Mouse (Mus musculus) hindbrain, embryonic 15.5 days (tissue): ENCODE data around the gene Isyna1. TPM values are rescaled to one million over a fixed set of nuclear protein-coding genes. Genes with fewer than 3 reads are reported as not detected.

ENCODE experiments used
- polyA plus RNA-seq: library from polyadenylated mRNA; unstranded; fragments of >200 nt; fragmentation: Nextera tagmentation; extraction: Ambion mirVana; gene quantifications from 2 replicates; pipeline ENCODE4 v1.2.1, GENCODE M21; 2015

Gene Isyna1
- polyA plus RNA-seq, 1 experiment from 2014 or later = 152 TPM

Other genes with a start within 250 kb of the Isyna1 start
- 14.5 and 15.1 TPM in 2 replicates for gene Upf1, start 241.1 kb upstream of the Isyna1 start, polyA plus RNA-seq
- gene Comp, start 220.8 kb upstream of the Isyna1 start, polyA plus RNA-seq = 0.27 and 0.47 TPM in 2 replicates
- gene Crtc1, start 154.8 kb upstream of the Isyna1 start, polyA plus RNA-seq = 46.1 and 57.4 TPM in 2 replicates
- gene Klhl26, start 117.4 kb upstream of the Isyna1 start, polyA plus RNA-seq = 29.5 and 33.6 TPM in 2 replicates
- 133 and 145 TPM in 2 replicates for gene Tmem59l, start 107.0 kb upstream of the Isyna1 start, polyA plus RNA-seq
- 7.0 and 8.6 TPM in 2 replicates for gene Crlf1, start 101.2 kb upstream of the Isyna1 start, polyA plus RNA-seq
- 161 and 177 TPM in 2 replicates for gene Rex1bd, start 87.6 kb upstream of the Isyna1 start, polyA plus RNA-seq
- 652 and 684 TPM in 2 replicates for gene Uba52, start 83.6 kb upstream of the Isyna1 start, polyA plus RNA-seq
- 393 and 420 TPM in 2 replicates for gene Fkbp8, start 66.6 kb upstream of the Isyna1 start, polyA plus RNA-seq
- 48.5 and 49.0 TPM in 2 replicates for gene Kxd1, start 66.4 kb upstream of the Isyna1 start, polyA plus RNA-seq
- 15.1 and 20.9 TPM in 2 replicates for gene Ell, start 54.9 kb upstream of the Isyna1 start, polyA plus RNA-seq
- gene Ssbp4, start 14.5 kb downstream of the Isyna1 start, polyA plus RNA-seq = 150 and 172 TPM in 2 replicates
- gene Lrrc25, start 21.8 kb downstream of the Isyna1 start, polyA plus RNA-seq = 1.1 and 2.2 TPM in 2 replicates
- gene Gdf15, start 38.1 kb downstream of the Isyna1 start, polyA plus RNA-seq = 0.25 and 0.30 TPM in 2 replicates
- 76.5 and 77.8 TPM in 2 replicates for gene Pgpep1, start 66.0 kb downstream of the Isyna1 start, polyA plus RNA-seq
- gene Lsm4, start 78.9 kb downstream of the Isyna1 start, polyA plus RNA-seq = 192 and 193 TPM in 2 replicates
- gene Jund, start 104.6 kb downstream of the Isyna1 start, polyA plus RNA-seq = 98.4 and 105 TPM in 2 replicates
- gene Iqcn, start 109.1 kb downstream of the Isyna1 start, polyA plus RNA-seq = 0.09 TPM in 2 replicates
- gene Gm3336, start 124.2 kb downstream of the Isyna1 start, polyA plus RNA-seq = not detected in 2 replicates
- gene Pde4c, start 129.3 kb downstream of the Isyna1 start, polyA plus RNA-seq = 0.21 and 0.35 TPM in 2 replicates
- gene Rab3a, start 160.3 kb downstream of the Isyna1 start, polyA plus RNA-seq = 503 and 561 TPM in 2 replicates
- gene Mpv17l2, start 166.6 kb downstream of the Isyna1 start, polyA plus RNA-seq = 40.4 and 44.9 TPM in 2 replicates
- 104 and 113 TPM in 2 replicates for gene Pik3r2, start 182.3 kb downstream of the Isyna1 start, polyA plus RNA-seq
- gene Mast3, start 210.7 kb downstream of the Isyna1 start, polyA plus RNA-seq = 21.2 and 25.1 TPM in 2 replicates
- gene Il12rb1, start 214.1 kb downstream of the Isyna1 start, polyA plus RNA-seq = 0.14 TPM in 1 of 2 replicates, not detected in the other
- 7.8 and 8.0 TPM in 2 replicates for gene Arrdc2, start 245.3 kb downstream of the Isyna1 start, polyA plus RNA-seq